Mouse (Mus musculus) thymus, adult 2 months (tissue): ENCODE results near the gene Shisa5.

ENCODE experiments used
- CTCF ChIP-seq: fragments of 200-500 bp; IDR thresholded peaks from 2 replicates; pipeline ENCODE4 v1.5.1; 2012; ENCODE audit warnings: mild to moderate bottlenecking, control low read depth, low read length, moderate library complexity, borderline replicate concordance; ENCODE audit not compliant: control insufficient read depth, poor library complexity, insufficient read depth; ENCODE audit errors: extremely low read depth
- POLR2A ChIP-seq: fragments of 200-500 bp; IDR thresholded peaks from 2 replicates; pipeline ENCODE4 v1.6.1; 2012; ENCODE audit warnings: mild to moderate bottlenecking, low read length, control low read depth, moderate library complexity; ENCODE audit not compliant: control insufficient read depth, poor library complexity, insufficient read depth; ENCODE audit errors: extremely low read depth

- peak; percentile 22; the same call in 1 of the 2 replicates for TF ChIP-seq POLR2A
- no peak for TF ChIP-seq CTCF
Observed at GRCm38 (mm10) chr9:109052490-109053260, 14.3 kb downstream of the Shisa5 start.
